Mouse (Mus musculus): ENCODE measurements around the gene Fam129c.
A peak's percentile ranks its signal among the peaks of the same experiment; 100 is the strongest.

Gene Fam129c

DNA sequence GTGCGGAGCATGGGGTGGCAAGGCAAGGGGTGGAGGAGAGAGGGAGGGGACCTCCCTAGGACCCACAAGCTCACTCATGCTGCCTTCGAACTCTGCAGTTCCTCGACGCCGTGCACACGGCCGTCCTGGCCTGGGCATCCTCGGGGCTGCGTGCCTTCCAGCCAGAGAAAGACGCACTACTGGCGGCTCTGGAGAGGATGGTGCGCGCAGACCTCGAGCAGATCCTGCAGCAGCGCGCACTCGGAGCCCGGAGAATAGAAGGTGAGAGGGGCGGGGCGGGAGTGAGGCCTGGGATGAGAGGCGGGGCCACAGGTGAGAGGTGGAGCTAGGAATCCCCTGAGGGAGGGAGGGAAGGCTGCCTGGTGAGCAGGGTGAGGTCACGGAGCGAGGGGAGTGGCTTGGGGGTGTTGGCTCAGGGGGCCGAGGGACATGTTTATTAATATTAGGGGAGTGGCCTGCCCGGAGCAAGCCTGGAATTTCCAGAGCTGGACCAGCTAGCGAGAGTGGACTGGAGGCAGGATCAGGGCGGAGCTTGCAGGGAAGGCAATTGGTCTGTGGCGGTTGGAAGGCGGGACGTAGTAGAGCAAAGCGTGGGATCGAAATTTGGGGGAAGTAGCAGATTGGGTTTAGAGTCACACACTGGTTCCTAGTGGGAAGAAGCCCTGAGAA, 5.4 kb downstream of the Fam129c start:
- DNase-seq (ENCODE audit: extremely low read depth, low read depth), result no peak

DNA sequence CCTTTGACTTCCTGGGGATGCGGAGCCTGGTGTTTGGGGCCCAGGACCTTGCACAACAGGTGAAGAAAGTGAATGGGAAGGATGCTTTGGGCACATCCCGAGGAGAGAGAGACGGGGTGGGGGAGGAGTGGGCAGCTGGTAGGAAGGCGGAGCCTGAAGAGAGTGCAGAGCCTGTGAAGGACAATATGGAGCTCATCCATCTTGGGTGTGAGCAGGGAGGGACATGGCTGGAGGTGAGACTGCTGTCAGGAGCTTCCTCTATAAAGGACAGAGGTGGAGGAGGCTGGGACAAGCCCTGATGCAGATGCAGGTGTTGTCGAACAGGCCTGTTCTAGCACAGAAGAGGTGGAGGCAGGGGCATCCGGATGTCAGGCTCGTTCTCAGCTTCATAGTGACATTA, 6.6 kb downstream of the Fam129c start:
- DNase-seq (ENCODE audit: extremely low read depth, low read depth), result no peak

DNA sequence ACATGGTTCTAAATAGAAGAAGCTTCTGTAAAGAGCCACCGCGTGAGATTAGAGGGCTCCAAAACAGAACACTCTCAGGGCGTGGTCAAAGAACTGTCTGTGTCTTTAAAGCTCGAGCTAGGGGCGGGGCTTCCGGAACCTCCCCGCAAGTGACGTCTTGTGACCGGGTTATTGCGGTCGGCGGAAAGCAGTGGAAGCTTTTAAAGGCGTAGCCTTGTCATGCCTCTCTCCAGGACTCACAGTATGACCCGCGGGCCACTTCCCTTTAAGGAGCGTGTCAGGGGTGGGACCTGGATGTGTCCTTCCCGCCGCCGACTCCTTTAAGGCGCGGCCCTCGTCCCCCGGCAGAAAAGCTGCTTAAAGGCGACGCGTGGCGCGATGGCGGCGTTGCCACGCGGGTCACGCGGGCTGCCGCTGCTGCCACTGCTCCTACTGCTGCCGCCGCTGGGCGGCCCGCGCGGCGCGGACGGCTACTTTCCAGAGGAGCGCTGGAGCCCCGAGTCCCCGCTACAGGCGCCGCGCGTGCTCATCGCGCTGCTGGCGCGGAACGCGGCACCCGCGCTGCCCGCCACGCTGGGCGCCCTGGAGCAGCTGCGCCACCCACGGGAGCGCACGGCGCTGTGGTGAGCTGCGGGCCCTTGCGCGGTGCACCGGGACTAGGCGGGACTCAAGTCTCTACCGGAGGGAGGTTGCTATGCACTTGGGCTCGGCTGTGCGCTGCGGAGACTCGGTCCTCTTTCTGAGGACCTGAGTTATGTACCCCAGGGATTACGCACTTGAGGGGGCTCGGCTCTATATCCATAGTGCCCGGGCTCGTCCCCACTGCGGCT, 13.6 kb downstream of the Fam129c start, which contains the start of gene Colgalt1:
Gene Colgalt1 (plus strand): TSS at position 177 of the 830 bp plus-strand sequence.
- peak; percentile 96 for DNase-seq (ENCODE audit: extremely low read depth, low read depth)

DNA sequence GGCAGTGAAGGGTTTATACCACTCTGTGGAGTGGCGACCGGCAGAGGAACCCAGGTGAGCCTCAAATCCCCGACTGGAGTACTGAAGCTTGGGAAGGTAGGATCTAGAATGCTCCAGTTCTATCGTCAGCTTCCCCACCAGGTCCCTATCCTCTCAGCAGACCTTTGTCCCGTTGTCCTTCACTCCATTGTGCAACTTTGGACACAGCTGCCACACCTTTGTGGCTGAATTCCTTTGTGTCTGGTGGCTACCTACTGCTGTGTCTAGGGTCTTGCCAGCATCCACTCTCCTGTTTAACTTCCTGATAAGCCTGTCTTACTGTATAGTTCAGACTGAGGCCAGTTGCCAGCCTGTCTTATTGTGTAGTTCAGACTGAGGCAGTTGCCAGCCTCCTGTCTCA, 14.7 kb downstream of the Fam129c start:
- DNase-seq (ENCODE audit: extremely low read depth, low read depth), result no peak

DNA sequence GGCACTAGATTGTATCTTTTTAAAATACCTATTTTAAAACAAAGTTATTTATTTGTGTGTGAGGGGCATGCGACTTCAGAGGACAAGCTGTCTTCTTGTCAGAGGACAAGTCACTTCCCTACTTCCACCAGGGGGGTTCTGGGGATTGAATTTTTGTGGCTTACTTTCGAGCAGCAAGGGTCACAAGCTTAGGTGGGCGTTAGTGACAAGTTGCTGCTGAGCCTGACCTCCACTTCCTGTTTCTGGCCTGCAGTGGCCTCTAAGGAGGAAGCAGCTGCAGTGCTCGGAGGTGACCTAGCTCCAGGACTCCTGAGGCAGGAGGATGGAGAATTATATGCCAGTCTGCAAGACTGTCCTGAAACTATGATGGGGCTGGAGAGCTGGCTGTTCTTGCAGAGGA, 16.0 kb downstream of the Fam129c start:
- no peak for DNase-seq (ENCODE audit: extremely low read depth, low read depth)

DNA sequence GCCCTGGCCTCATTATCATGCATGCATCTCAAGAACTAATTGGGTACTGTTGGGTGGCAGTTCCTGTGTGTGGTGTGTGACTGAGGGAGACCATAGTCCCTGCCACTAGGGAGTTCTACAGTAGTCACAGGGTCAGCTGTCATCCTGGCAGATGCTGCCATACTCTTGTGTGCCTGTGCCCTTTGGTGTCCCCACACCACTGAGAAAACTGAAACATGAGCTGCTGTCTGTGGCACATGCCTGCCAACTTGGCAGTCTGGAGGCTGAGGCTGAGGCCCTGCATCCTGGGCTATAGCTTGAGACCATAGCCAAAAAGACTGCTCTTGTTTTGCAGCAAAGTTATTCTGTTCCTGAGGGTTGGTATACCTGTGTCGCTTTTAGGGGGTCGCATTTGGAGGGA, 22.3 kb downstream of the Fam129c start:
- no peak for DNase-seq (ENCODE audit: extremely low read depth, low read depth)

DNA sequence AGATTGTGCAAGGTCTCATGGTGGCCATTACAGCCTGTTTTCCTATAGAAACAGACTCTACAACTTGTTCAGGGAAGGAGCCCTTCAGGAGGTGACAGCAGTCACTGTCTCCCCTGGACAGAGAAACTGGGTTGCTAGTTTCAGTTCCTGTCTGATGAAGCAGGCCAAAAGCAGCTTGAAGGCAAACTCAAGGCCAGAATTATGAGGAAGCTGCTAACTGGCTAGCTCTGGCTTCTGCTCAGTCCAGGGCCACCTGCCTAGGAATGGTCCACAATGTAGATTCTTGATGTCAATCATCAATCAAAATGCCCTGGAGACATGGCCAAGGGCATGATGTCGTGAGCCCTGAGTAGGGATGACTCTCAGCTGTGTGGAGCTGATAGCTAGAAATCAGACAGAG, 27.6 kb downstream of the Fam129c start:
- no peak for DNase-seq (ENCODE audit: extremely low read depth, low read depth)

DNA sequence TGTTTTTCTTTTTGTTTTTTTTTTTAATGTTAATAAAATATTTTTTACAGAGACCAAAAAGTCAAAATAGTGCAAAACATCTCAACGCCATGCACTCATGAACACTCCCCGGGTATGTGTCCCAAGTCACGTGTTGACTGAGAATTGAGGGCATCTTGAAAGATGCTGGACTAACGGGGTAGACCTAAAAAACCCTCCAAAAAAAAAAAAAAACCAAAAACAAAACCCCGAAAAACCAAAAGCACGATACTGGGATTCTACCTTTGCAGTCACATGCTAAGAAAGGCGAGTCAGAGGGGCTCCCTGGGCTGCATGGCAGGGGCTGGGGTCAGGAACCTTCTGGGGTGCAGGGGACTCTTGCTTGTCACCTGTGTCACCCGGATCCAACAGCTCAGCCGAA, 29.3 kb downstream of the Fam129c start:
- DNase-seq (ENCODE audit: extremely low read depth, low read depth), result no peak

DNA sequence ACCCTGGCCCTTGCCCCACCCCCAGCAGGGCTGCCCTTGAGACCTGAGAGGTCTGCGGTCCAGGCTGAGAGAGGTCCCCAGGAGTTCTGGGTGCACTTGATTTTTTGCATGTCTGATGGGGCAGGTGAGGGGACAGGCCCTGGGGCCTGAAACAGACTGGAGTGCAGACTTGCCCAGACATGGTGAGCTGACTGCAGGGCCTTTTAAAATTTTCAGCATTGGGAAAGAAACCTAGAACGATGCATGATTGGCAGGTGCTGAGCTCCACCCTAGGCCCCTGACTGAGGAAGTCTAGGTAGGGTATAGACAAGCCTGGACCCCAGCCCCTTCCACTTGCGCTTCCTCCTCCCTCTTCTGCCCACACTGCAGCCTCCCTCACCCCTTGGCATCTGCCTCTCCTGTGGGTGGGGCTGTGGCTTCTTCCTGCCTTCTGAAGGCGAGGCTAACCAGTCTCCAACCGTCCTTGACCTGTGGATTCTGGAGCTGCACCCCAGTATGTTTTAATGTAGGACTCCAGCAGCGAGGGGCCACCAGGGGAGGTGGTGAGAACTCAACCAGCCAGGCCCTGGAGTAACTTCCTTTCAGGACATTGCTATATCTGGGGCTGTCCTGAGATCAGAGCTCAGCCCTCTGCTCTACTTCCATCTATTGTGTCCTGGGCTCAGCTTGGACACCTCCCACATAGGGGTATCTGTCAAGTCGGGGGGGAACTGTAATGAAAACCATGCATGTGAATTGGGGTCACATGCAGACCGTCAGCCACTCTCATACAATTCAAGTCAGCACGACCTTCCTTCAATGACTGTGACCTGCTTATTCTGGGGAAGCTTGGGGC, 30.0 kb downstream of the Fam129c start:
- DNase-seq (ENCODE audit: extremely low read depth, low read depth), result no peak

DNA sequence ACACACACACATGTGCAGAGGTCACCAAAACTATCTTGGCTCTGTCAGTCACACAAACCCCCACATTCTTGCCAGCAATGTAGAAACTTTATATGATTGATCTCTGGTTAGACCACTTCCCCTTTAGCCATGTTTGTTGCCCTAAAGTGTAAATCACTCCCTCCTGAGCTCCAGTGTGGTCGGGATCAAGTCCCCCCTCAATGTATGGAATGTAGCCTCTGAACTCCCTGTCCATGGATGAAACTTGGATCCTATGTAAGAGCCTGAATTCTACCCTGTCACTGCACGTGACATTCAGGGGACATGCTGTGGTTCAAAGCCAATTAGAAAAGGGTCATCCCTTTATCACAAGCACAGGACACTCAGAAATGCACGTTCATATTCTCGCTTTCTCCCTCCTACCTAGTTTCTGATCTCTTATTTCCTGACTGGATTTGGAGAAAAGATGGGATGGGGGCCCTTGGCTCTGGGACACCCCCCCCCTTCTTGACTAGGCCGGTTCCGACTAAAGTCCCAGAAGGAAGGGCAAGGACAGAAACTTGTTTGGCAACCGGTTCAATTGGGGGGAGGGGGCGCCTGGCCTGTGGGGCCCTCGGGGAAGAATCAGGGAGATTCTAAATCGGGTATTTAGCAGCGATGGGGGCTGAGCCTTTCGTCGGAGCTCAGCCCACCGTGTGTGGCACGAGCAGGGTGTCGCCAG, 31.1 kb downstream of the Fam129c start:
- DNase-seq (ENCODE audit: extremely low read depth, low read depth), result peak; percentile 25

DNA sequence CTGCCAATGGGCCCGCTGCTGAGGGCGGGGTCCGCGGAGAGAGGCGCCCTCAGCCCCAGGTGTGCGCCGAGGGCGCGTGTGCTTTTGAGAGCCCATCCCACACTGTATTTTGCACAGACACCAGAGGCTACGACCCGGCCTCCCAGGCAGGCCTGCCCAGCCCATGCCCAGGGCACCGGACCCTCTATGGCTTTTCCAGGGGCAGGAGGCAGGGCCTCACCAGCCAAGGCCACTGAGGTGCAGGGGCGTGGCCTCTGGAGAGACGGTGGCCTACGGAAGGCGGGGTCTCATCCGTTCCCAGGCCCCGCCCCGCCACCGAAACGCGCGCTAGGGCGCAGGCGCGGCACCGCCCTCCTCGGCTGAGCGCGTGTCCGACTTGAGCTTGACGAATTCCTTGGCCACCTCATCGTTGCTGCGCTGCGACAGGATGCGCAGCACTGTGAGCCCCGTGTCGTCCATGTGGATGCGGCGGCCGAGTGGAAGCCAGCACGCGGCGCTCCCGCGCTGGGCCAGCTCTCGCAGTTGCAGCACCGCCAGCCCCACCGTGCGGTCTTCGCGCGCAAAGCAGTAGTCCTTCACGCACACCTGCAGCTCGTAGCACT, 31.7 kb downstream of the Fam129c start:
- DNase-seq (ENCODE audit: extremely low read depth, low read depth), result peak; percentile 67

DNA sequence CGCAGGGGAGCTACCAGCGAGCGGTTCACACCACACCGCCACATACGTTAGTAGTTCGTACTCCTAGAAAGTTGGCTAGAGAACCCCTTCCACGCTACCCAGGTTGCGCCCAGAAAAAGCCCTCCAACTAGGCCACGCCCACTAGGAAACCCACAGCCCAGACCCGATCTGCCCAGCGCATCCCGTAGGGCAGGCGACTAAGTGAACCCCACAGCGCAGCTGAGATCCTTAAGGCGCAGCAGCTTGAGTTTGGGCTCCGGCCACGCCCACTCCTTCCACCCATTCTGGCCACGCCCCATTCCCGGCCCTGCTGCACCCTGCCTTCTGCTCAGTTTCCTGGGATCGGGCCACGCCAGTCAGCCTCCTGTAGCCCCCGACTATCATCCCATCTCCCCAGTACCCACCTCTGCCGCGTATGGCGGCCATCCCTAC, 32.3 kb downstream of the Fam129c start:
- DNase-seq (ENCODE audit: extremely low read depth, low read depth), result peak; percentile 60

DNA sequence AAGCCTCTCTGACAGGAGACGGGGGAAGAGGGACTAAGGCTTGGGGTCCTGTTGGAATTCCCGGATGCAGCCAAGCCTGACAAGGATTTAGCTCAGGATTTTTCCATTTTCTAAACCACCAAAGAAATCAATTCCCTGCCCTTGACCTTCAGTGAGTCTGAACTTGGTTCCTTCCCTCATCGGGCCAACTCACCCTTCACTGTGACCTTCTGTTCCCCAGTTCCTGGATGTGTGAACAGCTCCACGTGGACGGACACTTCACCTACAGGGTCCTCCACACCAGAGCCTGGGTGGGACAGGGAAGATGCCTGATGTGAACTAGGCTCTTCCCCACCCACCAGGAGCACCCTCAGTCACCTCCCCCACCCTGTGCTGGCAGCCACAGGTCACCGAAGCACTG, 33.3 kb downstream of the Fam129c start:
- DNase-seq (ENCODE audit: extremely low read depth, low read depth), result no peak

DNA sequence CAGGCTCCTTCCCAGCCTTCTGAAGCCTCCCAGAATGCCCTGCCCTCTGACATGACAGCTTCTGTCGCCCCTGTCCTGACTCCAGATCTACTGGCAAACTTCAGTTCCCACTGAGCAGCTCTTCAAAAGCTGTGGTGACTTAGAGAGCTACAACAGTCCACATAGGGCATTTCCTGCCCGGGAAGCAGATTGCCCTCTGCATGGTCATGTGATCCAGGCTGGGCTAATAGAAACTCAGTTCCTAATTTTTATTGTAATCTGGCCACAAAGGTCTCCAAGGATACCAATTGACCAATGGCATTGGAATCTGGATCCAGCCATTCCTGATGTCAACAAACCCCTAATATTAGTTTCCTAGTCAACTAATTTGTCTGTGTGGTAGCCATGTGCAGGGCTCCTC, 34.4 kb downstream of the Fam129c start:
- peak; percentile 23 for DNase-seq (ENCODE audit: extremely low read depth, low read depth)

DNA sequence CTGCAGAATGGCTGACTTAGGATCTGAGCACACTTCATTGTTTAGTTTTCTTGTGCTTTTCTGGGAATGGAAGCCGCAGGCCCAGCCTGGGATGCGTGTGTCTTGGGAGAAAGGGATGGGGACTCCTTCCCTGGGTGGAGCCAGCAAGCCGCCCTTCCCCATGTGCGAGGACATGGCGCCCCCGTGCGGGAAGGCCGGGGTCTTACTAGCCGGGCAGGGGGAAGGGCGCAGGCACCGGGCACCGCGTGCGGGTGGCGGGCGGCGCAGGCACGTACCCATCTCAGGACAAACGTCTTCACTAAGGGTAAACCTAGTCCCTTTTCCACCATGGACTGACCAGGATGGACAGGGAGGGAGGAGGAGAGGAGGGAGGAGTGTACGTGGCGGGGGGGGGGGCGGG, 35.7 kb downstream of the Fam129c start:
- DNase-seq (ENCODE audit: extremely low read depth, low read depth), result peak; percentile 26

DNA sequence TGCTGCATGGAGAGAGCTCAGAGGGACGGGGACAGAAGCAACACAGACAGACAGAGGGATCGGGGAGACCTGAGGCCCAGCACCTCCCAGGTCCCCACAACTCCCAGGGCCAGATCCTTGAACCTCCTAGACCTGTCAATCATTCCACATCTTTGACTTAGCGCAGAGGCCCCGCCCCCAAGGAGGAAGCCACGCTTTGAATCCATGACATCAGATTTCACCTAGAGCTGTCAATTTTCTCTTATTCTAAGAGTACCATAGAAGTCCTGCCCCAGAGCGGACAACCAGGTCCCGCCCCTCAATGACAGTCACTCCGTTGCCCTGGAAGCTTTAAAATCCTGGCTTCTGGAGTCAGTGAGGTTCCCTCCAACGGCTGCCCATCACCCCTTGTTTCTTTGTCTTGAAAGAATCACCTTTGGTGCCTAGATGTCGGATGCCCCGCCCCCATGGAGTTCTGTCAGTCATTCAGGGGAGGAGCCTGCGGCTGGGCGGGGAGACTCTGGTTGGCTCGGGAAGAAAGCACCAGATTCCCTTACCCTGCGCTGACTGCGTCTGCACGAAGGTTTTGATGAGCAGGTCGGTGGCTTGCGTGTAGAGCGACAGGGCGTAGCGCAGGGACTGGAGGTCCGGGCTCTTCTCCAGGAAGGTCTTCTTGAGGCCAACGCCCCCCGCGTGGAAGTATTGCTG, 36.7 kb downstream of the Fam129c start:
- DNase-seq (ENCODE audit: extremely low read depth, low read depth), result peak; percentile 66

DNA sequence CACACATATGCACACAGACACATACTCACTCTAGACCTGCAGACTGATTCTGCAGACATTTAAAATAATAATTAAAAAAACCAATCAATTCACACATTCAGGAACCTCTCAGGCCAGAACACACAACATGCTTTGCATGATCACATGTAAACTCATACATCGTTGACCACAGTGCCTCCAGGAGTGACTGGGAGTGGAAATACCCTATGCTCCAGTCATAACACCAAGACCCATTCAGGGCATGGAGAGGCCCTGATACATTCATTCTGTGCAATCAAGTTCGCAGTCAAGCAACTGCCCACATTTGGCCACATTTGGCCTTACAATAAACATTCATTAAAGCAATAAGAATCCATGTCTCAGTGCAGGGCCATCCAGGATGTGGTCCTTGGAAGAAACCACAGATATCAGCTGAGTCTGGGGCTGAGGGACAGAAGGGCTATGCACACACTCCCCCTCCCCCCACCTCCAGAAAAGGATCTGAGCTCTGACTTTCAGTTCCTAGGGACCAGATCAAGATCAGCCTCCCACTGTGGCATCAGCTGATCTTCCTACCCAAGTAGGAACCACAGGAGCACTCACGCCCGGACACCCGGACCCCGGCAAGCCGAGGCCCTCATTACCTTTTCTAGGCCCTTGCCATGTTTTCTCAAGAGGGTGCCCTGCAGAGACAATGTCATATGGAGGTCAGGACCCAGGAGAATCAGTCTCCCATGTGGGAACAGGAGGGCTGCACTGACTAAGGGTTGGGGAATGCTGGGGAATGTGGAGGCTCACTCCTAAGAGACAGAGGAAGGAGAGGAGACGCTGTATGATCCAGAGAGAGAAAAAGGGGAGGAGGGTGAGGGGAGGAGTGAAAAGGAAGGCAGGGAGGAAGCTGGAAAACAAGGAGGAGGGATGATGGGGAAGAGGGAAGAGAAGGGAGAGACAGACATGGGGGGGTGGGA, 40.0 kb downstream of the Fam129c start:
- DNase-seq (ENCODE audit: extremely low read depth, low read depth), result no peak

DNA sequence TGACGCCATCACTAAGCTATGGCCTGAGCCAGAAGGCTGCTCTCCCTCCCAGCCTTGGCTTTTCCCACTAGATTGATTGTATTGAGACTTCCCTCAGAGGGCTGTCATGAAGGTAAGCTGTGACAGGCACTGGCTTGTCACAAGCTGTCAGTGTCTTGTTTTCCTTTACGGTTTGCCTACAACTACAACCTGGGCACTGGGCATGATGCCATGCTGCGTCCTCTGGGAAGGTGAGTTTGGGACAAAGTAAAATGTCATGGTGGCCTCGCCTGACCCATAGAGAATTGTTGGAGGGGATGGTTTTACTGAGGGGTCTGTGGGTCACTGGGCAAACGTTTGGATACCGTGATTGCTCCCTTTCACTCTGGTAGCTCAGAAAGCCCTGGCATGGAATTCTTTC, 40.9 kb downstream of the Fam129c start:
- DNase-seq (ENCODE audit: extremely low read depth, low read depth), result no peak

DNA sequence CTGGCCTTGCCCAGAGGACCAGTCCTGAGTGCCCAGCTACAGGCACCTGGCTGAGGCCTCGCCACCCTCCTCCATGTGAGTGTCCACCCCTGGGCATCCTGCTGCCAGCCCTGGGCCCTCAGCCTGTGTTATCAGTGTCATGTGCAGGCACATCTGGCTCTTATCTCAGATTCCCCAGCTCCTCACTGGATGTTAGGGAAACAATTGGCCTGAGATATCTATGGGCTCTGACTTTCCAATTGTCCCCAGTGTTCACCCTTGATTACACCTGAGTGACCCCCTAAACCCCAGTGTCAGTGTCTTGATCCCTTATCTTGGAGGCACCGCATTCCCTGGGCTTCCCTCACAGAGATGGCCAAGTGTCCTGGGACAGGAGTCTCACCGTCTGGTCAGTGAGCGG, 41.9 kb downstream of the Fam129c start:
- no peak for DNase-seq (ENCODE audit: extremely low read depth, low read depth)
